Mouse (Mus musculus) C2C12 (cell line): ENCODE measurements around the gene Col2a1. TPM values are rescaled to one million over a fixed set of nuclear protein-coding genes. Genes with fewer than 3 reads are reported as not detected.

Experiments
- H3K27me3 ChIP-seq: one replicate; pipeline ENCODE4 v1.6.1; 2011; ENCODE audit not compliant: control insufficient read depth, insufficient read depth, insufficient read length
- H3K36me3 ChIP-seq: one replicate; pipeline ENCODE4 v1.6.1; 2011; ENCODE audit not compliant: control insufficient read depth, insufficient read depth
- H3K4me3 ChIP-seq: one replicate; pipeline ENCODE4 v1.5.1; 2011; ENCODE audit warnings: mild to moderate bottlenecking, control low read depth; ENCODE audit not compliant: poor library complexity, insufficient read depth, severe bottlenecking
- H3K79me2 ChIP-seq: one replicate; pipeline ENCODE4 v1.6.1; 2011; ENCODE audit not compliant: control insufficient read depth, insufficient read depth
- H3K79me3 ChIP-seq: one replicate; pipeline ENCODE4 v1.6.1; 2011; ENCODE audit warnings: low read depth, control low read depth
- H3ac ChIP-seq: one replicate; pipeline ENCODE3; 2011; ENCODE audit warnings: low read depth; ENCODE audit not compliant: control insufficient read depth, insufficient read length
- CEBPB ChIP-seq: IDR thresholded peaks from one replicate; pipeline ENCODE4 v1.6.1; 2011; ENCODE audit warnings: low read depth, mild to moderate bottlenecking, control low read depth, moderate library complexity
- CTCF ChIP-seq: IDR thresholded peaks from one replicate; pipeline ENCODE4 v1.5.1; 2011; ENCODE audit not compliant: control insufficient read depth, insufficient read depth, insufficient read length
- FOSL1 ChIP-seq: IDR thresholded peaks from one replicate; pipeline ENCODE4 v1.8.0; 2011; ENCODE audit warnings: mild to moderate bottlenecking, low read length; ENCODE audit not compliant: poor library complexity, insufficient read depth, severe bottlenecking
- MAX ChIP-seq: IDR thresholded peaks from one replicate; pipeline ENCODE4 v1.6.1; 2011; ENCODE audit warnings: mild to moderate bottlenecking, control low read depth
- MYOD1 ChIP-seq: IDR thresholded peaks from one replicate; pipeline ENCODE4 v1.6.1; 2011; ENCODE audit warnings: low read depth; ENCODE audit not compliant: control insufficient read depth, insufficient read length
- MYOG ChIP-seq: IDR thresholded peaks from one replicate; pipeline ENCODE4 v1.6.1; 2011; ENCODE audit not compliant: control insufficient read depth, insufficient read length; ENCODE audit errors: extremely low read depth
- USF1 ChIP-seq: IDR thresholded peaks from one replicate; pipeline ENCODE4 v1.6.1; 2011; ENCODE audit warnings: low read depth, mild to moderate bottlenecking, control low read depth, moderate library complexity
- polyA plus RNA-seq: library from polyadenylated mRNA; unstranded; fragments of >200 nt; fragmentation: generic; extraction: Trizol; gene quantifications from one replicate; pipeline ENCODE4 v1.2.1, GENCODE M21; 2012; ENCODE audit warnings: missing spikeins

Gene Col2a1
- polyA plus RNA-seq, 1 experiment = 0.06 TPM

- Histone ChIP-seq H3K4me3 (no peak overlapping the region), H3K79me2 (no peaks in the 10 kb centered on the region), H3K27me3 (peaks cover 75% of the 10 kb centered on the region), H3ac (no peak overlapping the region), H3K79me3 (no peaks in the 10 kb centered on the region), H3K36me3 (no peaks in the 10 kb centered on the region)
- TF ChIP-seq USF1 = no peak
These were observed 8.3 kb upstream of the Col2a1 start for GRCm38 (mm10) chr15:98012810-98013209.

- Histone ChIP-seq H3K79me2 (no peaks in the 10 kb centered on the region), H3K79me3 (no peaks in the 10 kb centered on the region), H3K36me3 (no peaks in the 10 kb centered on the region), H3K4me3 (no peak overlapping the region), H3K27me3 (peaks cover 91% of the 10 kb centered on the region), H3ac (no peak overlapping the region)
- TF ChIP-seq MYOG = no peak
- no peak for TF ChIP-seq CEBPB
These were observed 686 bp upstream of the Col2a1 start for GRCm38 (mm10) chr15:98005181-98005580.

- no peaks in the 10 kb centered on the region for H3K36me3 ChIP-seq
- no peak overlapping the region for H3K4me3 ChIP-seq
- H3K79me2 ChIP-seq = no peaks in the 10 kb centered on the region
- H3ac ChIP-seq = no peak overlapping the region
- peaks cover 91% of the 10 kb centered on the region for H3K27me3 ChIP-seq
- no peak for TF ChIP-seq MAX
- TF ChIP-seq FOSL1 = no peak
- no peak for TF ChIP-seq USF1
- no peak for TF ChIP-seq MYOD1
- TF ChIP-seq CEBPB = no peak
- TF ChIP-seq CTCF = no peak
- TF ChIP-seq MYOG = no peak
- no peaks in the 10 kb centered on the region for H3K79me3 ChIP-seq
These were observed 255 bp upstream of the Col2a1 start for GRCm38 (mm10) chr15:98004740-98005159.

- Histone ChIP-seq H3K27me3 (peaks cover 94% of the 10 kb centered on the region), H3K79me3 (no peaks in the 10 kb centered on the region), H3K79me2 (no peaks in the 10 kb centered on the region), H3K4me3 (no peak overlapping the region), H3ac (no peak overlapping the region), H3K36me3 (no peaks in the 10 kb centered on the region)
- TF ChIP-seq CEBPB = no peak
- TF ChIP-seq MYOG = no peak
- TF ChIP-seq CTCF = no peak
- TF ChIP-seq USF1 = no peak
- TF ChIP-seq FOSL1 = no peak
- TF ChIP-seq MAX = no peak
- TF ChIP-seq MYOD1 = no peak
These were observed 1.3 kb downstream of the Col2a1 start for GRCm38 (mm10) chr15:98002991-98003821.

- H3ac ChIP-seq = no peak overlapping the region
- no peaks in the 10 kb centered on the region for H3K79me2 ChIP-seq
- no peaks in the 10 kb centered on the region for H3K36me3 ChIP-seq
- H3K27me3 ChIP-seq = peaks cover 94% of the 10 kb centered on the region
- H3K79me3 ChIP-seq = no peaks in the 10 kb centered on the region
- TF ChIP-seq MAX (no peak), MYOG (no peak)
- H3K4me3 ChIP-seq = no peak overlapping the region
These were observed 2.1 kb downstream of the Col2a1 start for GRCm38 (mm10) chr15:98002113-98002990.

- no peak for TF ChIP-seq FOSL1
- TF ChIP-seq MYOG = no peak
- no peak for TF ChIP-seq MAX
- no peak for TF ChIP-seq CEBPB
- no peak for TF ChIP-seq MYOD1
- no peak for TF ChIP-seq USF1
- no peak for TF ChIP-seq CTCF
- Histone ChIP-seq H3K36me3 (no peaks in the 10 kb centered on the region), H3K79me3 (no peaks in the 10 kb centered on the region), H3ac (peak overlapping the region; percentile 25), H3K79me2 (no peaks in the 10 kb centered on the region), H3K4me3 (no peak overlapping the region), H3K27me3 (peaks cover 94% of the 10 kb centered on the region)
These were observed 3.0 kb downstream of the Col2a1 start for GRCm38 (mm10) chr15:98001321-98002112.
